Comparison of ENCODE assay signal across 10 mouse cellular contexts in genomic region chr17:14992522-14993138, GRCm38 (mm10). TPM values are rescaled to one million over a fixed set of nuclear protein-coding genes. Genes with fewer than 3 reads are reported as not detected.
DNase-seq lines count a peak whose midpoint lies in the region; ATAC-seq and TF ChIP-seq lines count a peak whose summit lies in the region.
"Not testable (repeated sequence)": the region's sequence is repeated elsewhere in the genome, so short reads cannot be mapped to it uniquely, and the experiment has no call there.
"Had no signal": no experiment of that assay in that cellular context is flagged by ENCODE, and none has a peak within 500 bp of the region (broad histone marks: within the 10 kb centered on the region; RNA-seq: fewer than 3 reads in every experiment).

No protein-coding gene starts in this region.

- ATAC-seq in embryonic facial prominence, embryonic 11.5 days (replicated peaks; ENCODE audit: insufficient number of reproducible peaks, low FRiP score, low TSS enrichment, low read depth), result peak; percentile 12; the same call in 1 of the 2 replicates
- peak; percentile 70 for ATAC-seq in forebrain, embryonic 15.5 days (replicated peaks)
- ATAC-seq in heart, embryonic 16.5 days (replicated peaks; ENCODE audit: extremely low read depth, insufficient read depth, low FRiP score), result peak; percentile 85
- ATAC-seq in intestine, embryonic 14.5 days (replicated peaks; ENCODE audit: low FRiP score, low TSS enrichment, low read depth), result peak; percentile 84
- ATAC-seq in limb, embryonic 13.5 days (ENCODE audit: low FRiP score, low read depth), result peak; percentile 80
- ATAC-seq in lung, embryonic 14.5 days (ENCODE audit: insufficient read depth), result peak; percentile 78
- ATAC-seq in midbrain, embryonic 16.5 days, result peak; percentile 84
- peak; percentile 84 for ATAC-seq in stomach, postnatal 0 days (ENCODE audit: low FRiP score, low TSS enrichment)

- not testable (repeated sequence) for H3K4me2 ChIP-seq in embryonic facial prominence, embryonic 11.5 days (ENCODE audit: low read depth, low read length); forebrain, embryonic 15.5 days (replicated peaks); heart, embryonic 16.5 days (ENCODE audit: low read depth, low read length); intestine, embryonic 14.5 days (ENCODE audit: low read length); limb, embryonic 13.5 days (replicated peaks); lung, embryonic 14.5 days; midbrain, embryonic 16.5 days (ENCODE audit: low read length); stomach, postnatal 0 days (replicated peaks; ENCODE audit: low read depth)

- not testable (repeated sequence) for TF ChIP-seq CTCF in lung, embryonic 14.5 days (IDR thresholded peaks at IDR 0.05; ENCODE audit: low read depth); stomach, postnatal 0 days (IDR thresholded peaks at IDR 0.05; ENCODE audit: low read depth)

- H3K4me1 ChIP-seq in embryonic facial prominence, embryonic 11.5 days (ENCODE audit: control insufficient read depth, insufficient read depth, low read length); forebrain, embryonic 15.5 days; heart, embryonic 16.5 days (ENCODE audit: control insufficient read depth, insufficient read depth, low read length); intestine, embryonic 14.5 days (replicated peaks; ENCODE audit: control insufficient read depth, insufficient read depth, low read length); limb, embryonic 13.5 days; lung, embryonic 14.5 days (ENCODE audit: insufficient read depth); midbrain, embryonic 16.5 days (ENCODE audit: control insufficient read depth, insufficient read depth, low read length); stomach, postnatal 0 days (replicated peaks; ENCODE audit: control insufficient read depth, insufficient read depth): not testable (repeated sequence)

- not testable (repeated sequence) for H3K27ac ChIP-seq in embryonic facial prominence, embryonic 11.5 days (replicated peaks; ENCODE audit: low read depth, low read length); forebrain, embryonic 15.5 days (replicated peaks); heart, embryonic 16.5 days (ENCODE audit: low read length); intestine, embryonic 14.5 days (ENCODE audit: low read depth); limb, embryonic 13.5 days; lung, embryonic 14.5 days (ENCODE audit: low read depth); midbrain, embryonic 16.5 days (ENCODE audit: low read length); stomach, postnatal 0 days (replicated peaks)

- H3K4me3 ChIP-seq in embryonic facial prominence, embryonic 11.5 days (ENCODE audit: low read depth, low read length); forebrain, embryonic 15.5 days; heart, embryonic 16.5 days (ENCODE audit: low read length); intestine, embryonic 14.5 days (ENCODE audit: low read depth, low read length); limb, embryonic 13.5 days; lung, embryonic 14.5 days (ENCODE audit: low read depth, low read length); midbrain, embryonic 16.5 days (ENCODE audit: low read depth, low read length); stomach, postnatal 0 days (ENCODE audit: low read depth, low read length): not testable (repeated sequence)

- not testable (repeated sequence) for H3K27me3 ChIP-seq in embryonic facial prominence, embryonic 11.5 days (ENCODE audit: control insufficient read depth, insufficient read depth, low read length); forebrain, embryonic 15.5 days; heart, embryonic 16.5 days (ENCODE audit: control insufficient read depth, insufficient read depth, low read length); intestine, embryonic 14.5 days (replicated peaks; ENCODE audit: control insufficient read depth, insufficient read depth, low read length); limb, embryonic 13.5 days; lung, embryonic 14.5 days (ENCODE audit: insufficient read depth, low read length); midbrain, embryonic 16.5 days (ENCODE audit: control insufficient read depth, insufficient read depth, low read depth, low read length); stomach, postnatal 0 days (ENCODE audit: control insufficient read depth, insufficient read depth, low read length)

- not testable (repeated sequence) for DNase-seq in embryonic facial prominence, embryonic 11.5 days (ENCODE audit: low spot score); intestine, embryonic 14.5 days (ENCODE audit: low spot score); lung, embryonic 14.5 days; stomach, postnatal 0 days (ENCODE audit: low spot score)

- H3K36me3 ChIP-seq in embryonic facial prominence, embryonic 11.5 days (replicated peaks; ENCODE audit: control insufficient read depth, insufficient read depth, low read depth, low read length); forebrain, embryonic 15.5 days; heart, embryonic 16.5 days (ENCODE audit: control insufficient read depth, insufficient read depth); intestine, embryonic 14.5 days (ENCODE audit: control insufficient read depth, insufficient read depth, low read length); limb, embryonic 13.5 days; lung, embryonic 14.5 days (ENCODE audit: insufficient read depth); midbrain, embryonic 16.5 days (ENCODE audit: control insufficient read depth, insufficient read depth, low read length); stomach, postnatal 0 days (ENCODE audit: control insufficient read depth, insufficient read depth, low read length): not testable (repeated sequence)

- not testable (repeated sequence) for H3K9me3 ChIP-seq in embryonic facial prominence, embryonic 11.5 days (replicated peaks; ENCODE audit: control insufficient read depth, low read length); forebrain, embryonic 15.5 days; heart, embryonic 16.5 days (replicated peaks; ENCODE audit: control insufficient read depth, low read length); intestine, embryonic 14.5 days (ENCODE audit: control insufficient read depth, low read length); limb, embryonic 13.5 days; lung, embryonic 14.5 days (ENCODE audit: low read depth, low read length); midbrain, embryonic 16.5 days (replicated peaks; ENCODE audit: control insufficient read depth, low read length, poor library complexity, severe bottlenecking); stomach, postnatal 0 days (ENCODE audit: control insufficient read depth, low read length)

- not testable (repeated sequence) for H3K9ac ChIP-seq in embryonic facial prominence, embryonic 11.5 days (replicated peaks; ENCODE audit: low read length); forebrain, embryonic 15.5 days (replicated peaks); heart, embryonic 16.5 days (ENCODE audit: low read length); intestine, embryonic 14.5 days (ENCODE audit: low read length); limb, embryonic 13.5 days; lung, embryonic 14.5 days; midbrain, embryonic 16.5 days (ENCODE audit: low read depth, low read length); stomach, postnatal 0 days (ENCODE audit: low read length)

- not testable (repeated sequence) for TF ChIP-seq EP300 in stomach, postnatal 0 days (optimal IDR thresholded peaks at IDR 0.05)

- WGBS in embryonic facial prominence, embryonic 11.5 days, result no CpG with 5 or more reads among the region's 98 CpGs
- whole genome bisulfite sequencing in forebrain, embryonic 15.5 days, result no CpG with 5 or more reads among the region's 98 CpGs
- no CpG with 5 or more reads among the region's 98 CpGs for WGBS in heart, embryonic 16.5 days
- WGBS in intestine, embryonic 14.5 days, result no CpG with 5 or more reads among the region's 98 CpGs
- WGBS in limb, embryonic 13.5 days, result no CpG with 5 or more reads among the region's 98 CpGs
- WGBS in lung, embryonic 14.5 days, result no CpG with 5 or more reads among the region's 98 CpGs
- no CpG with 5 or more reads among the region's 98 CpGs for WGBS in midbrain, embryonic 16.5 days
- WGBS in stomach, postnatal 0 days, result no CpG with 5 or more reads among the region's 98 CpGs

RNA-seq across cellular contexts. Expression of gene Gm3417, which starts 14.0 kb away (rescaled TPM):
- not detected in 2 replicates for polyA plus RNA-seq in embryonic facial prominence, embryonic 11.5 days (2014; fragmentation: Nextera tagmentation; extraction: Ambion mirVana)
- 0.63 and 0.87 TPM in 2 replicates for polyA plus RNA-seq in forebrain, embryonic 15.5 days (2015; fragmentation: Nextera tagmentation; extraction: Ambion mirVana)
- polyA plus RNA-seq in heart, embryonic 16.5 days (2015; fragmentation: Nextera tagmentation; extraction: Ambion mirVana), result 2.1 TPM in 1 of 2 replicates, not detected in the other
- polyA plus RNA-seq in intestine, embryonic 14.5 days (2014; fragmentation: Nextera tagmentation; extraction: Ambion mirVana), result 1.6 TPM in 1 of 2 replicates, not detected in the other
- 0.86 TPM in 1 of 2 replicates, not detected in the other for polyA plus RNA-seq in limb, embryonic 13.5 days (2015; fragmentation: Nextera tagmentation; extraction: Ambion mirVana)
- 0.45 TPM in 1 of 2 replicates, not detected in the other for polyA plus RNA-seq in lung, embryonic 14.5 days (2014; fragmentation: Nextera tagmentation; extraction: Ambion mirVana)
- 0.66 TPM in 1 of 2 replicates, not detected in the other for polyA plus RNA-seq in midbrain, embryonic 16.5 days (2015; fragmentation: Nextera tagmentation; extraction: Ambion mirVana)
- 1.6 TPM in 1 of 2 replicates, not detected in the other for polyA plus RNA-seq in stomach, postnatal 0 days (2015; fragmentation: Nextera tagmentation; extraction: Ambion mirVana)
- polyA plus RNA-seq: large intestine, adult 2 months; thymus, adult 2 months had no signal

RNA-seq across cellular contexts. Expression of gene 9030025P20Rik, which starts 14.4 kb away (rescaled TPM):
- 9.4 and 10.7 TPM in 2 replicates for polyA plus RNA-seq in embryonic facial prominence, embryonic 11.5 days (2014; fragmentation: Nextera tagmentation; extraction: Ambion mirVana)
- 8.8 and 10.4 TPM in 2 replicates for polyA plus RNA-seq in forebrain, embryonic 15.5 days (2015; fragmentation: Nextera tagmentation; extraction: Ambion mirVana)
- 6.3 and 6.4 TPM in 2 replicates for polyA plus RNA-seq in heart, embryonic 16.5 days (2015; fragmentation: Nextera tagmentation; extraction: Ambion mirVana)
- 5.7 and 9.4 TPM in 2 replicates for polyA plus RNA-seq in intestine, embryonic 14.5 days (2014; fragmentation: Nextera tagmentation; extraction: Ambion mirVana)
- 10.9 and 11.0 TPM in 2 replicates for polyA plus RNA-seq in limb, embryonic 13.5 days (2015; fragmentation: Nextera tagmentation; extraction: Ambion mirVana)
- polyA plus RNA-seq in lung, embryonic 14.5 days (2014; fragmentation: Nextera tagmentation; extraction: Ambion mirVana), result 9.0 and 10.3 TPM in 2 replicates
- 8.6 and 10.0 TPM in 2 replicates for polyA plus RNA-seq in midbrain, embryonic 16.5 days (2015; fragmentation: Nextera tagmentation; extraction: Ambion mirVana)
- polyA plus RNA-seq in stomach, postnatal 0 days (2015; fragmentation: Nextera tagmentation; extraction: Ambion mirVana), result 4.6 and 5.1 TPM in 2 replicates

RNA-seq across cellular contexts. Expression of gene Gm3435, which starts 17.3 kb away (rescaled TPM):
- polyA plus RNA-seq in embryonic facial prominence, embryonic 11.5 days (2014; fragmentation: Nextera tagmentation; extraction: Ambion mirVana), result 3.8 and 6.1 TPM in 2 replicates
- 7.7 and 8.4 TPM in 2 replicates for polyA plus RNA-seq in forebrain, embryonic 15.5 days (2015; fragmentation: Nextera tagmentation; extraction: Ambion mirVana)
- 5.1 and 5.3 TPM in 2 replicates for polyA plus RNA-seq in heart, embryonic 16.5 days (2015; fragmentation: Nextera tagmentation; extraction: Ambion mirVana)
- polyA plus RNA-seq in intestine, embryonic 14.5 days (2014; fragmentation: Nextera tagmentation; extraction: Ambion mirVana), result 4.5 and 5.1 TPM in 2 replicates
- polyA plus RNA-seq in limb, embryonic 13.5 days (2015; fragmentation: Nextera tagmentation; extraction: Ambion mirVana), result 7.8 and 8.7 TPM in 2 replicates
- 3.6 and 3.7 TPM in 2 replicates for polyA plus RNA-seq in lung, embryonic 14.5 days (2014; fragmentation: Nextera tagmentation; extraction: Ambion mirVana)
- 9.2 and 10.3 TPM in 2 replicates for polyA plus RNA-seq in midbrain, embryonic 16.5 days (2015; fragmentation: Nextera tagmentation; extraction: Ambion mirVana)
- 5.4 and 5.8 TPM in 2 replicates for polyA plus RNA-seq in stomach, postnatal 0 days (2015; fragmentation: Nextera tagmentation; extraction: Ambion mirVana)

RNA-seq across cellular contexts. Expression of gene Phf10, which starts 31.6 kb away (rescaled TPM):
- 38.3 and 38.9 TPM in 2 replicates for polyA plus RNA-seq in embryonic facial prominence, embryonic 11.5 days (2014; fragmentation: Nextera tagmentation; extraction: Ambion mirVana)
- polyA plus RNA-seq in forebrain, embryonic 15.5 days (2015; fragmentation: Nextera tagmentation; extraction: Ambion mirVana), result 16.8 and 17.5 TPM in 2 replicates
- polyA plus RNA-seq in heart, embryonic 16.5 days (2015; fragmentation: Nextera tagmentation; extraction: Ambion mirVana), result 27.2 TPM in 2 replicates
- polyA plus RNA-seq in intestine, embryonic 14.5 days (2014; fragmentation: Nextera tagmentation; extraction: Ambion mirVana), result 45.1 and 48.6 TPM in 2 replicates
- polyA plus RNA-seq in limb, embryonic 13.5 days (2015; fragmentation: Nextera tagmentation; extraction: Ambion mirVana), result 32.1 and 34.6 TPM in 2 replicates
- polyA plus RNA-seq in lung, embryonic 14.5 days (2014; fragmentation: Nextera tagmentation; extraction: Ambion mirVana), result 39.1 and 44.2 TPM in 2 replicates
- polyA plus RNA-seq in midbrain, embryonic 16.5 days (2015; fragmentation: Nextera tagmentation; extraction: Ambion mirVana), result 12.8 and 14.2 TPM in 2 replicates
- 29.5 and 31.3 TPM in 2 replicates for polyA plus RNA-seq in stomach, postnatal 0 days (2015; fragmentation: Nextera tagmentation; extraction: Ambion mirVana)

RNA-seq across cellular contexts. Expression of gene Ermard, which starts 48.4 kb away (rescaled TPM):
- polyA plus RNA-seq in embryonic facial prominence, embryonic 11.5 days (2014; fragmentation: Nextera tagmentation; extraction: Ambion mirVana), result 58.7 and 68.2 TPM in 2 replicates
- polyA plus RNA-seq in forebrain, embryonic 15.5 days (2015; fragmentation: Nextera tagmentation; extraction: Ambion mirVana), result 80.7 and 91.4 TPM in 2 replicates
- 57.1 and 68.3 TPM in 2 replicates for polyA plus RNA-seq in heart, embryonic 16.5 days (2015; fragmentation: Nextera tagmentation; extraction: Ambion mirVana)
- polyA plus RNA-seq in intestine, embryonic 14.5 days (2014; fragmentation: Nextera tagmentation; extraction: Ambion mirVana), result 61.9 and 75.4 TPM in 2 replicates
- 91.4 and 95.4 TPM in 2 replicates for polyA plus RNA-seq in limb, embryonic 13.5 days (2015; fragmentation: Nextera tagmentation; extraction: Ambion mirVana)
- 70.4 and 78.9 TPM in 2 replicates for polyA plus RNA-seq in lung, embryonic 14.5 days (2014; fragmentation: Nextera tagmentation; extraction: Ambion mirVana)
- 74.3 and 89.8 TPM in 2 replicates for polyA plus RNA-seq in midbrain, embryonic 16.5 days (2015; fragmentation: Nextera tagmentation; extraction: Ambion mirVana)
- 33.3 and 36.2 TPM in 2 replicates for polyA plus RNA-seq in stomach, postnatal 0 days (2015; fragmentation: Nextera tagmentation; extraction: Ambion mirVana)

Comparison
In these comparisons a context has a peak if more than half of its experiments do, and no peak if none do; other contexts are left out.
1. ATAC-seq: peak in every context shown above with its lines; median percentile 85 in heart, embryonic 16.5 days; 84 in intestine, embryonic 14.5 days; 84 in midbrain, embryonic 16.5 days; 84 in stomach, postnatal 0 days; 80 in limb, embryonic 13.5 days; 78 in lung, embryonic 14.5 days; 70 in forebrain, embryonic 15.5 days; 12 in embryonic facial prominence, embryonic 11.5 days.